Mouse (Mus musculus) embryonic stem cell, embryonic (primary cell): Measurements from ENCODE around the gene Npy2r.

Source experiments
- CTCF ChIA-PET, 4 experiments: fragments of 300-600 bp in 2 of 4; fragments of 350-600 bp in 2 of 4; sonication (Branson Sonifier 250); formaldehyde crosslinking; loops; one replicate each; lab custom pipeline; 2022; ENCODE audit warnings: inconsistent platforms in 2 of 4; lab: Charles Lee
- POLR2A ChIA-PET, 4 experiments: fragments of 300-600 bp in 2 of 4; fragments of 350-600 bp in 2 of 4; sonication (Branson Sonifier 250); formaldehyde crosslinking; loops; one replicate each; lab custom pipeline; 2022; ENCODE audit warnings: antibody characterized with exemption in 4 of 4, inconsistent platforms in 1 of 4; lab: Charles Lee

Gene Npy2r

DNA sequence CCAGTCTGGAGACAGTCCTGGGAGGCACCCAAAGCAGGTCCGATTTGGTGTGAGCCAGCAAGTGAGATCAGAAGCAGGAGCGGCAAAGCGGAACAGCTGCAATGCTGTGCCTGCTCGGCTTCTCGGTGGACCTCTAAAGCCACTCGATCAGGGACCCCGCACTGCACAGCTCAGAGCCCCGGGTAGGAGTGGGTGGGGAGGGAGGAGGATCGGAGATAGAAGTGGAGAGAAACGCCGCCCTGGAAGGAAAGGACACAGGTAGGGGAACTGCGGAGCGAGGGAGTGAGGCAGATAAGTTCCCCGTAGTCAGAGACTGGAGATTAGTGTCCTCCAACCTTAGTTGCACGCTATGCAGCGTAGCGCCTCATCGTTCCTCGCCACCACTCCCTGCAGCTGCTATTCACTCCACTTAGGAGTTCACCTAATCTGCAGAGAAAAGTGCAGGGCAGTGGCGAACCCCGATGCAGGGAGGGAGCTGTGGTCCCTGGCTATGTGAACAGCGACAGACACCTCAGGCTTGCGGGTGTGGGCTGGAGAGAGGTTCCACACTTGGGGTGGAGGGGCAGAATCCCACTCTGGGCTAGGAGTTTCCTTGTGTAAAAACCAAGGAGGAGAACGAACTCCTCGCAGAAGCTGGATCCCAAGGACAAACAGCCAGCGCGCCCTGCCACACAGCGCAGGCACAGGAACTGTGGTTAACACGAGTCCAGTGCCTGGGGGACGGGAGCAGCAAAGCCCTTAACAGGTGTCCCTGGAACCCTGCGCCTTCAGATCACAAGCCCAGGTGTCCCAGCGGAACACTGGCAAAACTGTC lies at the start of gene Npy2r:
TSS of gene Npy2r (minus strand) at position 177 of the 814 bp plus-strand sequence.
- ChIA-PET CTCF (no interaction called here), POLR2A (no interaction called here)

DNA sequence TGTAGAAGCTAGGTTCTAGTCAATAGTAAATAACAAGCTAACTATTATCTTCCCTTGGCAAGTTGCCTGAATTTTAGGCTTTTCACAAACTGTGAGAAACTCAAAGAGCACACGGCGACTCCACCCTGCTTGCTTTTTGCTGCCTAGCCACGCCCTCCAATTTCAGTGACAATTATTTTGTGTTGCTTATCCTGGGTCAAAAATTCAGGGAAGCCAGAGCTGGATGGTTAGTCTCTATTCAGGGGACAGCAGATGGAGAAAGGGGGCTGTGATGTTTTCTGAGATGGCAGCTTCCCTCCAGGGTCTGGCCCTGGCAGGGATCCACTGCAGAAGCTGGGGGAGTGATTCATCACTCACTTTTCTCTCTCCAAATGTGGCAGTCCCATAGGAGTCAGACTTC lies 9.9 kb upstream of the Npy2r start:
- POLR2A ChIA-PET: no interaction called here
- CTCF ChIA-PET: interaction anchor here in 1 of 4 experiments (0.6 kb wide), 1 partner anchor 113 kb away, joined by 3 read pairs; no protein-coding TSS in a partner anchor

DNA sequence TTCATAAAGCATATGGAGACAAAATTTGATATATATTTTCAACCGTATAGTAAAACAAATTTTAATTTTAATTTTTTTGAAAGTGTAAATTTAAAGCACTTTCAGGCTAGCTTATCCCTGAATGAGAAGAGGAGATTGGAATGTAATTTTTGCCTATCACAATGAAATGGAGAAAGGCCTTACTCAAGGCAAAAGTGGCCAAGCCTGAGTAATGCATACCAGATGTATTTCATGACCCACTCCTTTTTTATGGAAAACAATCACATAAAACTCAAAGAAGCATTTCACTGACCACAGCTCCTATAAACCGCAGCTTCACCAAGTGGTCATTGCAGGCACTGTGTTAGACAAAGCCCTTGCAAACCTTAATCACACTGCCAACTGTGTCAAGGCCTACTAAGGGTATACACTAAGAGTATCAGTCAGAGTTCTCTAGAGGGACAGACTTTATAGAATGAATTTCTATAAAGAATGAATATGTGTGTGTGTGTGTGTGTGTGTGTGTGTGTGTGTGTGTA lies 8.5 kb upstream of the Npy2r start:
- CTCF ChIA-PET: no interaction called here
- POLR2A ChIA-PET: no interaction called here

DNA sequence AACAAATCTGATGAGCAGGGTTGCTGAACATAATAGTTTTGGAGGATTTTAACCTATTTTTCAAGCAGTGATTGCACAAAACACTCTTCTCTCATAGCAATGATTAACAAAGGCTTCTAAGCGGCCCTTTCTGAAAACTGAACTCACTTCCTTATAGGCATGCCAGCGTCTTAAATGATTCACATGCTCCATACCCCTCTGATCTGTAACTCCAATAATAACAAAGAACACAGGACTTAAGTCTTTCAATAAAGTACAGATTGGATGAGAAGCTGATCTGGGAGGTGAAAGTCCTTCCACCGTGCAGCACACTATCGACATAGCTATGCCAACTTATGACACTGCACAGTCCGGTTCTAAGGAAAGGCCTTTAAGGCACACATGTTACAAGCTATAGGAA lies 2.0 kb upstream of the Npy2r start:
- ChIA-PET POLR2A (no interaction called here), CTCF (no interaction called here)

DNA sequence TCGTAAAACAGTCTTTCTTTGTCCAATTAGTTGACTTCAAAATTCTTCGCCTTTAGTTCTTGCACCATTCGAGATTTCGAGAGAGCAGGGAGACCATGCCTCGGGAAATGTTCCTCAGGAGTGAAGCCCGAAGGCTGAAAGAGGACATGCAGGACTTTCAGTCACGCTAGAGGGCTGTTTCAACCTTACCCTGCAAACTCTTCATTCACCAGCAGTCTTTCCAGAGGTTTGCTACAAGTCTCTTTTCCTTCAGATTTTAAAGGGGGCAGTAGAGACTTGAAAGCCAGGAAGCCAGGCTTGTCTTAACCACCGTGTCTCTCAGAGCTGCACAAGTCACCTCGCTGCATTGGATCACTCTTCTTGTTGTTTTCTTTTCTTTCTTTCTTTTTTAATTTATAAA lies 869 bp upstream of the Npy2r start:
- POLR2A ChIA-PET: no interaction called here

DNA sequence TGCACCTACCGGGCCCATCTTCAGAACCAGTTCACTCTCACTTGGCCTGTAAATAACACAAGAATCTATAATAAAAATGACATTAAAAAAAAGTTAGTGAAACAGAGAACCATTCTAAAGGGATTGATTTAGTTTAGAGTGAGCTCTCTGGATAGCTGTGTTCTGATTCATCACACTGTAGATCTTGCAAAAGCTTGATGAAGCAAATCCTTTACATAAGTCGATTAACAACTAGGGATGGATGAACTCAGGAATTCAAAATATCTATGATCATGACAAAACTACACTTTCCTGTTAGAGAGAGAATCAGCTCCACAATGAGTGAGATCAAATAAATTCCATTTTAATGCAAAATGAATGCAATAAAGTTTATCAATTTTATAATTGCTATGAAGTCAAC lies 6.4 kb downstream of the Npy2r start:
- ChIA-PET CTCF (no interaction called here), POLR2A (no interaction called here)

More for the DNA sequence above, 869 bp upstream of the Npy2r start:
- CTCF ChIA-PET: no interaction called here

DNA sequence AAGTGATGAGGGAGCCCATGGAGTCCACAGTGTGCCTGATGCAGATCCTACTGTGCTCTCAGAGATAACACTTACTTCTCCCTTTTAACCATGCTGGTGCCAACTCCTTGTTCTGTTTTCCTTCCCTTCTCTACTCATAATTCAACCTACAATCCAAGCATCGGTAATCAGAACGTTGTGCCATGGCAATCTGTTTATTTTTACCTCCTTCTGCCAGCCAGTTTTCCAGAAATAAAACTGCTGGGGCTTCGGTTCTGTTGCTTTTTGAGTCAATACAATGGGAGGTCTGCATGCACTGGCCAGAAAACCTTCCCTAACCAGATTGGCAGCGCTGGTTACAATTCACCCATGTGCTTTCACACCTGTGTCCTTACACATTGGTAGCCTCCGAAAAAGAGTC lies 7.9 kb downstream of the Npy2r start:
- CTCF ChIA-PET: no interaction called here

DNA sequence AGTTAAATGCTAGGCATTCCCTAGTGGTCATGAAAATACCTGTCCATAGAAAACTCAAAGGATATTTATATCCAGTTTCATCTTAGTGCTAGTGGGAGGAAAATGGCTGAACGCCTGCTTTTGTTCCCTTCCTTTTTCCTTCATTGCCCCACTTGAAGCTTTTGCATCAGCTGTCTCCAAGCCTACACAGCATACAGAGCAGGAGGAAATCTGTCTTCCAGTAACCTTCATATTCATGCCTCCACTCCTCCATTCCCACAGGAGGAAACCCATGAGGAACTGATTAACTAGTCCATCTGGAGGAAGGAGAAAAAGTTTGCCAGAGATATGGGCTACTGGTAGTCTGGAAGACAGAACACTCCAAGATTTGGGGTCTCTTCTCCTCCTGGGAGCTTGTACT lies 23.1 kb downstream of the Npy2r start:
- ChIA-PET CTCF (no interaction called here), POLR2A (no interaction called here)

More for the DNA sequence above, 7.9 kb downstream of the Npy2r start:
- POLR2A ChIA-PET: no interaction called here

DNA sequence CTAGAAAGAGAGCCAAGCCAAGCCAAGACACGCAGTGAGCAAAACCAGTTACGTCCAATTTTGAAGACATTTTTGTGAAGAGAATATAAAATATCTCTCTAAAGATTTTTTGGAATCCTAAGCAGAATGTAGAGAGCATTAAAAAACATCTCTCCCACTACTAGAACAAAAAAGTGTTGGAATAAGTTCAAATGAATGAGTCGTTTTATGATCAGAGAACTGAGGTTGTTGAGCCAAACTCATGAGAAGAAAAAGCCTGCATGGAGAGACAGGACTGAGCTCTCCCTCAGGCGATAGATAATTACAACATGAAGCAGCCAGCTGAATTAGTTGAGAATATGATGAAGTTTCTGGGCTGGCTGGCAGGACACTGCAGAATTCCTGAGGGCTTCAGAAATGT lies 49.9 kb downstream of the Npy2r start:
- POLR2A ChIA-PET: no interaction called here

More for the DNA sequence above, 49.9 kb downstream of the Npy2r start:
- CTCF ChIA-PET: no interaction called here
